Mouse (Mus musculus) hindbrain, embryonic 14.5 days (tissue): ENCODE results near the gene Olfr671. TPM values are rescaled to one million over a fixed set of nuclear protein-coding genes. Genes with fewer than 3 reads are reported as not detected.
"Not testable (repeated sequence)": the region's sequence is repeated elsewhere in the genome, so short reads cannot be mapped to it uniquely, and the experiment has no call there.

Experiments
- ATAC-seq: fragments of 200-750 bp; cut with Nextera tagmentation; 2 replicates; pipeline ENCODE4 v1.8.0; 2017; ENCODE audit warnings: moderate number of reproducible peaks, mild to moderate bottlenecking, moderate TSS enrichment, moderate library complexity; ENCODE audit not compliant: low FRiP score
- DNase-seq: peaks from one replicate; pipeline ENCODE4 v3.0.0-alpha.2; 2015; ENCODE audit warnings: low spot score
- H3K27ac ChIP-seq: fragments of 300-500 bp; sonication (generic); 2 replicates; pipeline ENCODE4 v1.5.1; 2014; ENCODE audit warnings: mild to moderate bottlenecking, moderate library complexity
- H3K27me3 ChIP-seq: fragments of 300-500 bp; sonication (generic); 2 replicates; pipeline ENCODE4 v1.6.1; 2014; ENCODE audit warnings: mild to moderate bottlenecking, low read length, mixed read lengths; ENCODE audit not compliant: control insufficient read depth, insufficient read depth
- H3K36me3 ChIP-seq: fragments of 300-500 bp; sonication (generic); replicated peaks from 2 replicates; pipeline ENCODE4 v1.6.1; 2014; ENCODE audit not compliant: control insufficient read depth, insufficient read depth
- H3K4me1 ChIP-seq: fragments of 300-500 bp; sonication (generic); replicated peaks from 2 replicates; pipeline ENCODE4 v1.6.1; 2014; ENCODE audit warnings: antibody characterized with exemption, low read length, mixed read lengths; ENCODE audit not compliant: control insufficient read depth, insufficient read depth
- H3K4me2 ChIP-seq: fragments of 300-500 bp; sonication (generic); replicated peaks from 2 replicates; pipeline ENCODE4 v1.6.1; 2014; ENCODE audit warnings: mild to moderate bottlenecking, moderate library complexity
- H3K4me3 ChIP-seq: fragments of 300-500 bp; sonication (generic); replicated peaks from 2 replicates; pipeline ENCODE4 v1.5.1; 2014; ENCODE audit warnings: mild to moderate bottlenecking, low read length
- H3K9ac ChIP-seq: fragments of 300-500 bp; sonication (generic); 2 replicates; pipeline ENCODE4 v1.6.1; 2014
- H3K9me3 ChIP-seq: fragments of 300-500 bp; sonication (generic); 2 replicates; pipeline ENCODE4 v1.6.1; 2016; ENCODE audit warnings: low read length; ENCODE audit not compliant: control insufficient read depth
- WGBS: fragments of 180-500 bp; shearing (Covaris S2); extraction: QIAGEN DNeasy Blood & Tissue Kit; methylation state at CpG from one replicate; pipeline ENCODE4 v1.1.7; 2014; 5-methylcytosine and 5-hydroxymethylcytosine counted together
- polyA plus RNA-seq: library from polyadenylated mRNA; unstranded; fragments of >200 nt; fragmentation: Nextera tagmentation; extraction: Ambion mirVana; gene quantifications from 2 replicates; pipeline ENCODE4 v1.2.1, GENCODE M21; 2014

Olfr671 gene
- not detected in 2 replicates for polyA plus RNA-seq

GRCm38 (mm10) chr7:104979026-104979425 lies at the start of gene Olfr671:
Gene Olfr671 (minus strand): TSS chr7:104979126.
- H3K9ac ChIP-seq = no peak within 1 kb of the TSS
- 79% methylated on average over 1 of the region's 1 CpGs for WGBS
- no peaks in the 10 kb centered on the region for H3K27me3 ChIP-seq
- no peaks in the 10 kb centered on the region for H3K4me1 ChIP-seq
- no peak within 1 kb of the TSS for H3K4me3 ChIP-seq
- DNase-seq (no peak), ATAC-seq (no peak)
- no peak within 1 kb of the TSS for H3K4me2 ChIP-seq
- no peaks in the 10 kb centered on the region for H3K9me3 ChIP-seq
- no peaks in the 10 kb centered on the region for H3K36me3 ChIP-seq
- H3K27ac ChIP-seq = no peak within 1 kb of the TSS

- Histone ChIP-seq H3K27me3 (no peaks in the 10 kb centered on the region), H3K4me2 (no peak within 1 kb of the TSS), H3K4me1 (no peaks in the 10 kb centered on the region), H3K4me3 (no peak within 1 kb of the TSS), H3K36me3 (no peaks in the 10 kb centered on the region), H3K27ac (no peak within 1 kb of the TSS), H3K9me3 (no peaks in the 10 kb centered on the region), H3K9ac (no peak within 1 kb of the TSS)
- DNase-seq (no peak), ATAC-seq (no peak)
- 77% methylated on average over 1 of the region's 1 CpGs for WGBS
Observed at GRCm38 (mm10) chr7:105028360-105028759, 49.4 kb upstream of the Olfr671 start, which contains the start of gene Olfr675. Gene Olfr675 (minus strand): TSS chr7:105028460.

GRCm38 (mm10) chr7:105022530-105022929 lies 43.6 kb upstream of the Olfr671 start:
- H3K27me3 ChIP-seq = no peaks in the 10 kb centered on the region
- H3K27ac ChIP-seq = no peak overlapping the region
- H3K36me3 ChIP-seq = no peaks in the 10 kb centered on the region
- no peaks in the 10 kb centered on the region for H3K9me3 ChIP-seq
- ATAC-seq = no peak
- 82% methylated on average over 1 of the region's 1 CpGs for WGBS
- H3K4me1 ChIP-seq = no peaks in the 10 kb centered on the region
- no peak for DNase-seq
- H3K4me3 ChIP-seq = no peak overlapping the region
- no peak overlapping the region for H3K9ac ChIP-seq
- no peak overlapping the region for H3K4me2 ChIP-seq

- Histone ChIP-seq H3K9ac (no peak within 1 kb of the TSS), H3K27ac (no peak within 1 kb of the TSS), H3K4me1 (no peaks in the 10 kb centered on the region), H3K9me3 (no peaks in the 10 kb centered on the region), H3K27me3 (no peaks in the 10 kb centered on the region), H3K4me2 (no peak within 1 kb of the TSS), H3K4me3 (no peak within 1 kb of the TSS), H3K36me3 (no peaks in the 10 kb centered on the region)
- no peak for DNase-seq
- no peak for ATAC-seq
Observed at GRCm38 (mm10) chr7:105001929-105002328, 23.0 kb upstream of the Olfr671 start, which contains the start of gene Olfr672. Gene Olfr672 (minus strand): TSS chr7:105002029.

GRCm38 (mm10) chr7:104972507-104972906 lies 6.4 kb downstream of the Olfr671 start:
- WGBS = 78% methylated on average over 2 of the region's 2 CpGs
- not testable (repeated sequence) for DNase-seq, H3K36me3 ChIP-seq, H3K9ac ChIP-seq, H3K27me3 ChIP-seq, H3K4me1 ChIP-seq, H3K9me3 ChIP-seq, H3K4me2 ChIP-seq, H3K4me3 ChIP-seq, ATAC-seq, H3K27ac ChIP-seq

GRCm38 (mm10) chr7:104962520-104962919 lies 16.4 kb downstream of the Olfr671 start, which contains the start of gene Olfr670:
Gene Olfr670 (minus strand): TSS chr7:104962620.
- H3K27ac ChIP-seq = no peak within 1 kb of the TSS
- H3K4me1 ChIP-seq = no peaks in the 10 kb centered on the region
- no peak for DNase-seq
- ATAC-seq = no peak
- no peak within 1 kb of the TSS for H3K4me2 ChIP-seq
- H3K9me3 ChIP-seq = no peaks in the 10 kb centered on the region
- H3K27me3 ChIP-seq = no peaks in the 10 kb centered on the region
- no peak within 1 kb of the TSS for H3K9ac ChIP-seq
- WGBS = 61% methylated on average over 1 of the region's 1 CpGs
- H3K4me3 ChIP-seq = no peak within 1 kb of the TSS
- H3K36me3 ChIP-seq = no peaks in the 10 kb centered on the region

- H3K27ac ChIP-seq, DNase-seq, ATAC-seq, H3K27me3 ChIP-seq, H3K9ac ChIP-seq, H3K4me3 ChIP-seq, H3K36me3 ChIP-seq, H3K4me2 ChIP-seq, H3K4me1 ChIP-seq, H3K9me3 ChIP-seq: not testable (repeated sequence)
- 93% methylated on average over 16 of the region's 16 CpGs for WGBS
Observed at GRCm38 (mm10) chr7:104950234-104950633, 28.7 kb downstream of the Olfr671 start.

GRCm38 (mm10) chr7:104933940-104934339 lies 45.0 kb downstream of the Olfr671 start, which contains the start of gene Olfr669:
Gene Olfr669 (plus strand): TSS chr7:104934240.
- Histone ChIP-seq H3K4me2 (no peak within 1 kb of the TSS), H3K9me3 (no peaks in the 10 kb centered on the region), H3K36me3 (no peaks in the 10 kb centered on the region), H3K9ac (no peak within 1 kb of the TSS), H3K4me3 (no peak within 1 kb of the TSS), H3K4me1 (no peaks in the 10 kb centered on the region), H3K27ac (no peak within 1 kb of the TSS), H3K27me3 (no peaks in the 10 kb centered on the region)
- 92% methylated on average over 1 of the region's 1 CpGs for WGBS
- ATAC-seq (no peak), DNase-seq (no peak)

GRCm38 (mm10) chr7:104927957-104928356 lies 51.0 kb downstream of the Olfr671 start, which contains the start of gene Olfr668:
Gene Olfr668 (minus strand): TSS chr7:104928057.
- Histone ChIP-seq H3K4me3 (no peak within 1 kb of the TSS), H3K4me2 (no peak within 1 kb of the TSS), H3K36me3 (no peaks in the 10 kb centered on the region), H3K27me3 (no peaks in the 10 kb centered on the region), H3K27ac (no peak within 1 kb of the TSS), H3K9ac (no peak within 1 kb of the TSS), H3K4me1 (no peaks in the 10 kb centered on the region), H3K9me3 (no peaks in the 10 kb centered on the region)
- 79% methylated on average over 1 of the region's 1 CpGs for WGBS
- ATAC-seq (no peak), DNase-seq (no peak)
